Mouse (Mus musculus): ENCODE data around the gene Slc25a18.

GRCm38 (mm10) chr6:120778226-120778625 lies 4.8 kb downstream of the Slc25a18 start:
- TF ChIP-seq CTCF (IDR thresholded peaks at IDR 0.05; ENCODE audit: borderline replicate concordance, insufficient read depth, low read depth, low read length) (no peak), POLR2A (IDR thresholded peaks at IDR 0.05; ENCODE audit: borderline replicate concordance, insufficient read depth, low read length) (no peak)

All from cerebellum, adult 2 months (tissue).